Mouse (Mus musculus): ENCODE measurements around the gene Chd6. TPM values are rescaled to one million over a fixed set of nuclear protein-coding genes. Genes with fewer than 3 reads are reported as not detected.

Gene Chd6
- polyA plus RNA-seq, 1 experiment from 2014 or later, result 35.3 TPM

DNA sequence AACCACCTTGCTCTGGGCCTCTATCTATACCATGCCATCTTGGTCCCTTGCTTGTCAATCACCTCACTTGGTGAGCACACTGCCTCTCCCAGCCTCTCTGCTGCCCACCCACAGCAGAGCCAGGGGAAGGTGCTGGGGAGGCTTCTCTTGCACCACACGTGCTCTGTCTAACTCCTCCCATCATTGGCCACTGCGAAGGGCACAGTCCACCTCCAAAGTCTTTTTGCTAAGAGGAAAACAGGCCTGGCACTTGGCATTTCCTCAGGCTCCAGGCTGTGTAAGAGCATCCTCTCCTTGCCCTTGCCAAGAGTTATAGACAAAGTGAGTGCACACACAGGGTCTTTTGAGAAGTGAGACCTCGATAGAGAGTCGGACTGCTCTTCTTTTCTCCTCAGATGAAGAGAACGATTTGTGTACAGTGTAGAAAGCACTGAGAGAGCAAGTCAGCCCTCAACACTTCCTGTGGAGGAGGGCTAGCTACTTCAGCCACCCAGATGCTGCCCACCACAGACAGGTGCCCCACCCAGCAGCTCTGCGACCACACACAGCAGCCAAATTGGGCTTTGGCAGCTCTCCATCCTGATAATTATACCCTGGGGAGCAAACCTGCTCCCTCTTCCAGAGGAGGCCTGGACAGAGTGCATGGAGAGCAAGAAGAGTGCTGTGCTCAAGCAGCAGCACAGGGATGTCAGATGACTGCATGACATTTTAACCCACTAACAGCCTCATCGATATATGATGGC, 155.6 kb downstream of the Chd6 start:
- no peak overlapping the region for H3K27ac ChIP-seq (ENCODE audit: low read depth)
- no peak for TF ChIP-seq CTCF (IDR thresholded peaks at IDR 0.05; ENCODE audit: low read depth)
- no peak for ATAC-seq (ENCODE audit: insufficient read depth)
- no peaks in the 10 kb centered on the region for H3K27me3 ChIP-seq (ENCODE audit: insufficient read depth, low read length)
- WGBS, result 72% methylated on average over 7 of the region's 7 CpGs
- H3K9me3 ChIP-seq (ENCODE audit: low read depth, low read length), result no peaks in the 10 kb centered on the region
- no peaks in the 10 kb centered on the region for H3K4me1 ChIP-seq (ENCODE audit: insufficient read depth)
- H3K36me3 ChIP-seq (ENCODE audit: insufficient read depth), result peaks cover 88% of the 10 kb centered on the region
- no peak for DNase-seq
- no peak overlapping the region for H3K4me3 ChIP-seq (ENCODE audit: low read depth, low read length)
- no peak overlapping the region for H3K4me2 ChIP-seq
- no peak overlapping the region for H3K9ac ChIP-seq

DNA sequence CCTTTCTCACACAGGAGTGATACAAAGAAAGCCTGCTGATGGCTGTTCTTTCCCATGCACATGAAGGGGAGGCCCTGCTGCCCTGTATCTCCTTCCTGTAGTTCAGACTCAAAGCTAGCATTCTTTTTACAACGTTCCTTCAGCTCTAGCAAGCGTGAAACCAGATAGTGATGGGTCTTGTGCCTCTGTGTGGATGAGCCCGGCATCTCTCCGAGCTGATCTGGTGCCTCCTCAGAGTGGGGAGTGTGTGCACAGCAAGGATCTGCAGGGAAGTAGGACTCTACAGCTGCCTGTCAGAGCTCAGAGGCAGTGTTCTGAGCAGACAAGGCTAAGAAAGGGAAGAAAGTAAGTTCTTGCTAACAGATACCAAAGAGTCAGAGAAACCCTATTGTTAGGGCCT, 157.3 kb downstream of the Chd6 start:
- WGBS, result 84% methylated on average over 4 of the region's 4 CpGs
- Histone ChIP-seq H3K9me3 (ENCODE audit: low read depth, low read length) (no peaks in the 10 kb centered on the region), H3K9ac (no peak overlapping the region), H3K36me3 (ENCODE audit: insufficient read depth) (peaks cover 96% of the 10 kb centered on the region), H3K4me3 (ENCODE audit: low read depth, low read length) (no peak overlapping the region), H3K27me3 (ENCODE audit: insufficient read depth, low read length) (no peaks in the 10 kb centered on the region), H3K4me2 (no peak overlapping the region), H3K27ac (ENCODE audit: low read depth) (no peak overlapping the region), H3K4me1 (ENCODE audit: insufficient read depth) (no peaks in the 10 kb centered on the region)
- no peak for DNase-seq
- ATAC-seq (ENCODE audit: insufficient read depth), result no peak
- TF ChIP-seq CTCF (IDR thresholded peaks at IDR 0.05; ENCODE audit: low read depth), result no peak

GRCm38 (mm10) chr2:160942443-160942842, 166.4 kb downstream of the Chd6 start:
- no peaks in the 10 kb centered on the region for H3K4me1 ChIP-seq (ENCODE audit: insufficient read depth)
- H3K27me3 ChIP-seq (ENCODE audit: insufficient read depth, low read length), result no peaks in the 10 kb centered on the region
- no peak overlapping the region for H3K27ac ChIP-seq (ENCODE audit: low read depth)
- peak; percentile 58 for TF ChIP-seq CTCF (IDR thresholded peaks at IDR 0.05; ENCODE audit: low read depth)
- DNase-seq, result no peak
- peaks cover 25% of the 10 kb centered on the region for H3K36me3 ChIP-seq (ENCODE audit: insufficient read depth)
- 59% methylated on average over 3 of the region's 3 CpGs for WGBS
- H3K4me2 ChIP-seq, result no peak overlapping the region
- H3K9me3 ChIP-seq (ENCODE audit: low read depth, low read length), result no peaks in the 10 kb centered on the region
- no peak overlapping the region for H3K4me3 ChIP-seq (ENCODE audit: low read depth, low read length)
- H3K9ac ChIP-seq, result no peak overlapping the region
- ATAC-seq (ENCODE audit: insufficient read depth), result peak; percentile 25; the same call in 1 of the 2 replicates

DNA sequence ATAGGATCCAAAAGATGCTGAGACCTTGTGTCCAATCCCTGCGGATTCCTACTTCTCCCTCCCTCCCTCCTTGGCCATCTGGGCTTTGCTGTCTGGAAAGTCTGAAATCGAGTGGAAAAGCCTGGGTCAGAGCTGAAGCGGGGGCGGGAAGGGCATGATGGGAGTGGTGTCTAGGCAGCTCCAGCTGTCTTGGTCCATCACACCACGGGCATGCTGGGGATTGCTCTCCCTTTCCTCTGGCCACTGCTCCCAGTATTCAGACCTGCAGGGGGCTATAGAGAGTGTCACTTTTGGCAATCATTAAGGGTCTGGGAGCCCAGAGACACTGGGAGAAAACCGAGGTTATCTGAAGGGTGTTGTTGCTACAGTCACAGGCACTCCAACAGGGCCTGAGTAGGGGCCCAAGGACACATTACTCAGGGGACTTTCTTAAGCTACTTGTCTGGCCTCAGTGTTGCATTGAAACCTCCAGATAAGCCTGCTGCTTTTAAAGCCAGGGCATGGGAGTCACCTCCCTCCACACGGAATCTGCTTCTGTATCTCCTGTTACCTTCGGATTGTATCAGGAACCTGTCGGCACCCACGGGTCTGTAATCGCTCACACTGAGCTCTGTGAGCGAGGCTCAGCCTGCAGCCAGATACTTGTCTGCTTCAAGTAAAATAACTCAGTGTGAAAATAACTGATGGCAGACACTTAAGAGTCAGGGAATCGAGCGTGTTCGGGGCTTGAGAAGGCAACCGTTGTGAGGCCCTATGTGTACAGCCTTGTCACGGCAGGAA, 167.8 kb downstream of the Chd6 start:
- Histone ChIP-seq H3K4me2 (no peak overlapping the region), H3K9me3 (ENCODE audit: low read depth, low read length) (no peaks in the 10 kb centered on the region), H3K36me3 (ENCODE audit: insufficient read depth) (peaks cover 12% of the 10 kb centered on the region), H3K4me1 (ENCODE audit: insufficient read depth) (no peaks in the 10 kb centered on the region), H3K9ac (0 out of 2 replicates have a peak overlapping the region, but pooled peaks have one; percentile 6), H3K27ac (ENCODE audit: low read depth) (no peak overlapping the region), H3K27me3 (ENCODE audit: insufficient read depth, low read length) (no peaks in the 10 kb centered on the region), H3K4me3 (ENCODE audit: low read depth, low read length) (no peak overlapping the region)
- DNase-seq (peak; percentile 33), ATAC-seq (ENCODE audit: insufficient read depth) (peak; percentile 44; the same call in 1 of the 2 replicates)
- 39% methylated on average over 17 of the region's 17 CpGs for WGBS
- TF ChIP-seq CTCF (IDR thresholded peaks at IDR 0.05; ENCODE audit: low read depth), result 0 out of 2 replicates have a peak, but pooled peaks have one; percentile 8

- ATAC-seq (ENCODE audit: insufficient read depth) (no peak), DNase-seq (no peak)
- H3K27me3 ChIP-seq (ENCODE audit: insufficient read depth, low read length), result no peaks in the 10 kb centered on the region
- no peak for TF ChIP-seq CTCF (IDR thresholded peaks at IDR 0.05; ENCODE audit: low read depth)
- H3K4me1 ChIP-seq (ENCODE audit: insufficient read depth), result no peaks in the 10 kb centered on the region
- H3K27ac ChIP-seq (ENCODE audit: low read depth), result no peak overlapping the region
- no peaks in the 10 kb centered on the region for H3K9me3 ChIP-seq (ENCODE audit: low read depth, low read length)
- WGBS, result 75% methylated on average over 4 of the region's 4 CpGs
- H3K9ac ChIP-seq, result no peak overlapping the region
- no peaks in the 10 kb centered on the region for H3K36me3 ChIP-seq (ENCODE audit: insufficient read depth)
- no peak overlapping the region for H3K4me3 ChIP-seq (ENCODE audit: low read depth, low read length)
- no peak overlapping the region for H3K4me2 ChIP-seq
Observed at GRCm38 (mm10) chr2:160934451-160934850, 174.4 kb downstream of the Chd6 start.

GRCm38 (mm10) chr2:160933890-160934289, 175.0 kb downstream of the Chd6 start:
- H3K4me2 ChIP-seq, result no peak overlapping the region
- peak; percentile 33 for TF ChIP-seq CTCF (IDR thresholded peaks at IDR 0.05; ENCODE audit: low read depth)
- H3K27ac ChIP-seq (ENCODE audit: low read depth), result no peak overlapping the region
- no peaks in the 10 kb centered on the region for H3K27me3 ChIP-seq (ENCODE audit: insufficient read depth, low read length)
- DNase-seq (no peak), ATAC-seq (ENCODE audit: insufficient read depth) (no peak)
- H3K9me3 ChIP-seq (ENCODE audit: low read depth, low read length), result no peaks in the 10 kb centered on the region
- no peaks in the 10 kb centered on the region for H3K36me3 ChIP-seq (ENCODE audit: insufficient read depth)
- H3K4me1 ChIP-seq (ENCODE audit: insufficient read depth), result no peaks in the 10 kb centered on the region
- no peak overlapping the region for H3K9ac ChIP-seq
- 62% methylated on average over 5 of the region's 5 CpGs for WGBS
- H3K4me3 ChIP-seq (ENCODE audit: low read depth, low read length), result no peak overlapping the region

- Histone ChIP-seq H3K27ac (ENCODE audit: low read depth) (no peak overlapping the region), H3K36me3 (ENCODE audit: insufficient read depth) (no peaks in the 10 kb centered on the region), H3K4me1 (ENCODE audit: insufficient read depth) (no peaks in the 10 kb centered on the region), H3K4me2 (no peak overlapping the region), H3K4me3 (ENCODE audit: low read depth, low read length) (no peak overlapping the region), H3K9me3 (ENCODE audit: low read depth, low read length) (no peaks in the 10 kb centered on the region), H3K9ac (no peak overlapping the region), H3K27me3 (ENCODE audit: insufficient read depth, low read length) (no peaks in the 10 kb centered on the region)
- no peak for TF ChIP-seq CTCF (IDR thresholded peaks at IDR 0.05; ENCODE audit: low read depth)
- DNase-seq (no peak), ATAC-seq (ENCODE audit: insufficient read depth) (no peak)
- 39% methylated on average over 3 of the region's 3 CpGs for WGBS
Observed at GRCm38 (mm10) chr2:160932981-160933380, 175.9 kb downstream of the Chd6 start.

Data from lung, embryonic 14.5 days (tissue).